Mouse (Mus musculus) megakaryocyte, embryonic 14.5 days (primary cell): ENCODE results near the gene Slc38a11.

ENCODE experiments used
- FLI1 ChIP-seq: IDR thresholded peaks from 2 replicates; pipeline ENCODE4 v1.6.1; 2012; ENCODE audit warnings: low read length, inconsistent platforms, mixed read lengths
- GATA1 ChIP-seq: IDR thresholded peaks from 3 replicates; pipeline ENCODE4 v1.6.1; 2012; ENCODE audit warnings: mixed read lengths, low read length, inconsistent platforms, borderline replicate concordance

DNA sequence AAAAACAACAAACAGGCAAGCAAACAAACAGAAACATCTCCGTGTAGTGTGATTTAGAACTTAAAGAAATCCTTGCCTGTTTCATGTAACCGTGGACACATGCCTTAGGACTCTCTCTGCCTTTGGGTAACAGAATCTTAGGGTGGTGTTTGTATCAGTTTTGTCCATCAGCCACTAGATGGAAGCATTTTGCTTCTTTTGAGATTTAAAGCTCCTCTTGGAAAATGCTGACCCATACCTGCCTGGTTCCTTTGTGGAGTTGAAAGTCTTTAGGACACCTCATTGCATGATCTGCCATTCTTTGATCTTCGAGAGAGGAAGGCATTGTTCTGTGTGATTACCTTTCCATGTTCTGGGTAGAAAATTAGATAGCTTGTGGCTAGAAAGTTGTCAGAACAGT, 32.3 kb upstream of the Slc38a11 start:
- no peak for TF ChIP-seq GATA1
- TF ChIP-seq FLI1 = no peak
